Mouse (Mus musculus) heart, postnatal 25 days (tissue): ENCODE data around the gene Arl15. TPM values are rescaled to one million over a fixed set of nuclear protein-coding genes. Genes with fewer than 3 reads are reported as not detected.

Experiments used
- DNase-seq: peaks from one replicate; pipeline ENCODE4 v3.0.0; 2022; ENCODE audit warnings: low spot score
- intact Hi-C: fragments of 180-260 bp; cut with DNase I; formaldehyde crosslinking; loops from one replicate; pipeline ENCODE4 v1.15.1; 2025
- total RNA-seq, 2 experiments: library from RNA; stranded (reverse); gene quantifications; 2 replicates each; pipeline ENCODE4 v1.2.3; 2021

The Arl15 gene
- total RNA-seq, 2 experiments from 2014 or later = 8.5 to 9.4 TPM

DNA sequence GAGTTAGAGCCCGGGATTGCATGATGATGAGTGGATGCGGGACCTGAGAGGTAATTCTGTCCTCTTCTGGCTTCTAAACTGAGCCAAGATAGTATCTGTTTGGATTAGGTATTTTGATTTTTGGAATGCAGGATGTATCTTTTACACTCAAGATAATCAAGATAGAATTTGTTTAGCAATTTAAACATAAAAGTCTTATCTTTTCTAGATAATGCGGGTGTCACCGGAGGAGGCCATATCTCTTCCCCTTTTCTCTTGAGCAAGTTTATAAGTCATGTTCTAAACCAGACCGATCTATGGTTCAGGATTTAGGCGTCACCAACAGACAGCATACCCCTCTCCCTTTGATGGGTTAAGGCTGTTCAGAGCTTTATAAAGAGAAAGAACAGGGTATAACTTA is 3.1 kb downstream of the Arl15 start:
- no peak for DNase-seq
- intact Hi-C loops = loop anchor here (5.0 kb wide), 1 partner anchor 55 kb away; no protein-coding TSS in a partner anchor

DNA sequence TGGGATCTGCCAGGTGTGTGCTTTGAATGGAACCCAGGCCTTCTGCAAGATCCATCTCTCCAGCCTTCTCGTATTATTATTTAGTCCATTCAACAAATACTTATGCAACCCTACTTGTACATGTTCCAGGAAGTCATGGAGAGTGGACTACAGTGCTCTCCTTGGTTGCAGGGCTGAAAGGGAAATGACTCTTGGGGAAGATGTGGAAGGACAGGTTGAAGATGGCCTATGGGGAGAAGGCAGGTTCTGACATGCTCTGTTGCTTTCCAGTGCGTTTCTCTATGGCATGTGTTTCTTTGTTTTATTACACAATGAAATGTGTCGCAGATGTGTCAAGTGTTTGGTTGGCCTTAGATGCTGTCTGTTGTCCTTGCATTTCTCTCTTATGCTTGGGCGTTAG is 5.1 kb downstream of the Arl15 start:
- intact Hi-C loops = loop anchor here (5.0 kb wide), 1 partner anchor 53 kb away; no protein-coding TSS in a partner anchor
- no peak for DNase-seq

DNA sequence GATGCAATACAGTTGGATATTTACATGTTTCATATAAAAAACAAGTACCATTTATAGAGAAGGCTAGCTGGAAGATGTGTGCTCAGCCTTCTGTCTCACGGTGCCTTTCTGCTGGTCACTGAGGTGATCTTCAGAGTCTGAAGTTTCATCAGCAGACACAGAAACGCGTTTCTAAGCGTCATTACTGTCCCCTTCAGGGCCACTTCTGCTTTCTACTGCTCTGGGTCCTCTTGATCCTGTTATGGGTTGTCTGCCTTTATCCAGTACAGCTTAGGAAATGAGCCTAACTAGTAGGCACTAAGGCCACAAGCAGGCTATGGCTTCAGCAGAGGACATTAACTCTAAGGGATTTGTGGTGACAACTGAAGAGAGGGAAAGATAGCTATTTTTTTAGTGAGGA is 5.9 kb downstream of the Arl15 start:
- no peak for DNase-seq
- intact Hi-C loops = no loop called here

DNA sequence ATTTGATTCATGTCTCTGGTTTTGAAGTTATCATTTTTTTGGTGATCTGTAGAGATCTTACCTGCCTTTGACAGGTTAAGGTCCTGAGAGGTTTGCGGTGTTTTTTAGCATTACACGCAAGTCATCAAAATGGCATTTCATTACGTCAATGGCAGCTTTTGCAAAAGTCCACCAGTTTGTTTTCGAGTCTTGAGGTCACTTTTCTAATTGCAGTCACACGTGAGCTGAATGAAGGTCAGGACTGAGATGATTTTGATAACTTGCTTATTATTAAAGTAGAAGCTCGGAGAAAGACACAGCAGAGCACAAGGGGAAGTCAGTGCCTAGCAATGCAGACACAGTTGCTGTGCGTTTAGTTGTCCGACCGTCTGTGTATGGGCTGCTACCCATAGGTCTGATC is 8.3 kb downstream of the Arl15 start:
- intact Hi-C loops = no loop called here
- no peak for DNase-seq

DNA sequence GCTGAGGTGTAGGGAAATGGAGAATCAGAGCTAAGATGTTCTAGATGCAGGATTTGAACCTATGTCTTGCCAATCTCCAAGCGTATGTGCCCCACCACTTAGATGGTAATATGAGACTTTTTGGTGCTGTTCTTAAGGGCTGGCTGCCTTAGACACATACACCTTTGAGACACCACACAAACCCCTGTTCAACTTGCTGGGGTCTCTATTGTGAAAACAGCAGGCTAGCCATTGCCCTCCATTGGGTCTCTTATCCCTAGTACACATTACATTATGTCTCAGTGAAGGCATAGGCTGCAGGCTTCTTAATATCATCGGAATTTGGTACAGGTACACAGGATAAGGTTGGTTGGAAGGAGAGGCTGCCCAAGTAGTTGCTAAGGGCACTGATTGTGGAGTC is 16.8 kb downstream of the Arl15 start:
- intact Hi-C loops = no loop called here
- DNase-seq = no peak

DNA sequence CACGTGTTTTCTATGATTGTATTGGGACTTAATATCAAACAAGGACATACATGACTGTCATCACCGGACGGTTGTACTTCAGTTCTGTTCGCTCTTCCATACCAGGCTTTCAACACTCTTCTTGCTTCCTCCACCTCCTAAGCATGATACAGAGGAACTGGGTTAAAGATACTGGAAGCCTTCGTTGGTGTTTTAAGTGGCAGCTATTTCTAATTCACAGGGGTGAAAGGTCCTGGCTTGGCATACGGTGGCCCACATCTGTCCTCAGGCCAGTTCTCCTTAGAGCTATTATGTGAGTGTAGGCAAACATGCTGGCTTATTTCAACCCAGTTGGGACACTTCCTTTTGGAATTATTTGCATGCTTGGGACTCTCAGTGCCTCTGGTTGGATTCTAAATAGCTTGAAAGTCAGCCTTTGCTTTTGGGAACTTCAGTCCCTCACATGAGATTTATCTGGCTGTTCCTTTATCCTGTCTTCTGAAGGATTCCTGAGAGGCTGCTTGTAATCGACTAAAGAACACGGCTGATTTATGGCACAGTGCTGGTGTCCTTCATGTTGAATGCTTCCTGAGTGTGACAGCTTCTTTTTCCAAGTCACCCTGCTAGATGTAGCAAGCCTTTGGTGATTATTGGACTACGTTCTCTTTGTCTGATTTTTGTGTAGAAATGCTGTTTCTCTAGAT is 17.7 kb downstream of the Arl15 start:
- intact Hi-C loops = no loop called here
- DNase-seq = no peak

DNA sequence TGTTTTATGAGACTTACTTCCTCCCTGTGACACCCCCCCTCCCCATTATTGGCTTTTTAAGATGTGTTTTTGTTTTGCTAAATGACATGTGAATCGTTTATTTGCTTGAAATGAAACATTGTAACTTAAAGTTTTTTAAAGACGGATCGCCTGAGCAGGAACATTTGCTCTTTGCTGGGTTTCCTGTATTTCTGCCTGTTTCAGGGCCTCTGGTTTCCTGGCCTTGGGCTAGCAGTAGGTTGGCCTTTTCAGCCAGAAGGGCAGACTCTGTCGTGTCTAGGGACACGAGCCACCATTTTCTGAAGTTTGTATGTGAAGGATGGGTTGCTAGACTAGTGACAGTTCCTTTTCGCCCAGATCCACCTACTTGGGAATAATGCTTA is 18.3 kb downstream of the Arl15 start:
- intact Hi-C loops = no loop called here
- no peak for DNase-seq

DNA sequence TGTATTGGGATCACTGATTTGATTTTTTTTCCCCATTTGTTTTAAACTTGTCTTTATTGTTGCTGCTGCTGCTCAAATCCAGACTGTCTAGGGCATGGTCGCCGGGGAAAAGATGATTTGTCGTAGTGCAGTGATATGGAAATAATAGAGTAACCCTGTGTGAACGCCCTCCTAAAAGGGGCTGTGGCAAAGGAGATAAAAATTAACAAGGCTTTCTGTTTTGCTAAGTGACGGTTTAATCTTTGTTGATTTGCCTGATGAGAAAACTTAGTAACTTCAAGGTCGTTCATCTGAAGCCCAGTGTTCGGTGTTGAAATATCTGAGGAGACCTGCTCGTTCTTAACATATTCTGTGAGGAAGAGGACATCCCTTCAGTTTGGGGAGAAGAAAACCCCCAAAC is 19.8 kb downstream of the Arl15 start:
- no peak for DNase-seq
- intact Hi-C loops = no loop called here

DNA sequence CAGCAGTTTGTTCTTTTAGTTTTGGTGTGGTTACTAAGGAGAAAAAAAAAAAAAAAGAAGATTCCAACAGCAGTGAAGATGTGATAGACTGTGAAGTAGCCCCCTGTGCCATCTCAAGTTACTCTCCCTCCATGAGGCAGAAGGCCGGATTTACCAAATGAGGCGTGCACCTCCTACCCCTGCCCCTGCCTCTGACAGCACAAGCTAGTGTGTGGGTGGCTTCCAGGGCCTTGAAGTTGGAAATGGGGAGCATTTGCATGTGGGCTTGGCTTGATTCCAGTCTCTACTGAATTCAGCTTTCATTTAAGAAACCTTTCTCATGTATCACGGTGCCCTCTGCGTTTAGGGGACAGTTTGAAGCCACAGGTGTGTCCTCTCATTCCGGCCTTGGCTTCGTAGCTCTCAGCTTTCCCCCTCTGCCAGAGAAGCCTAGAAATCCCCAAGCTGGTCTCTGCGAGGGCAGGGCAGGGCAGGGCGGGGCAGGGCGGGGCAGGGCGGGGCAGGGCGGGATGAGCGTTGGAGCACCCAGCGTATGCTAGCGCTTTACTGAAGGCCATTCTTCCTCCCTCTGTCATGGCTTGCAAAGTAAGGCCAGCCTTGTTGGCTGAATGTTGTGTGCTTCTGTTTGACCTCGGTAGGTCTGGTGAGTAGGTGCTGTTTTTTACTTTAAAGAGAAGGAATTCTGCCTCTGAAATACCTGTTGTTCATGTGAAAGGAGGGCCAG is 21.6 kb downstream of the Arl15 start:
- no peak for DNase-seq
- intact Hi-C loops = no loop called here

DNA sequence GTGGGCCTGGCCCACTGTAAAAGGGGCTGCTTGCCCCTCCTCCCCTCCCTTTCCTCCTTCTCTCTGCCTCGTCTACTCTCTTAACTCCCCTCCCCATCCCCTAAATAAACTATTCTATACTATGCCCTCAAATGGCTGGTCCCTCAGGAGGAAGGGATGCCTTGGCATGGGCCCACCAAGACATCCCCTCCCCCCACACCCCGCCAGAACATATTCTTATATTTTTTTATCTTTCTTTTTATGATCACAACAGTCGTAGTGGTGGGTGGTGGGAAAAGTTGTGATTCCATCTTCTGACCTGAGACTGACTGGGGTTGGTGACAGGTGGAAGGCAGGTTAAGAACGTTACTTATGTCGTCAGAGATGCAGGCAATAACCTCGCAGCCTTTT is 22.1 kb downstream of the Arl15 start:
- no peak for DNase-seq
- intact Hi-C loops = no loop called here

DNA sequence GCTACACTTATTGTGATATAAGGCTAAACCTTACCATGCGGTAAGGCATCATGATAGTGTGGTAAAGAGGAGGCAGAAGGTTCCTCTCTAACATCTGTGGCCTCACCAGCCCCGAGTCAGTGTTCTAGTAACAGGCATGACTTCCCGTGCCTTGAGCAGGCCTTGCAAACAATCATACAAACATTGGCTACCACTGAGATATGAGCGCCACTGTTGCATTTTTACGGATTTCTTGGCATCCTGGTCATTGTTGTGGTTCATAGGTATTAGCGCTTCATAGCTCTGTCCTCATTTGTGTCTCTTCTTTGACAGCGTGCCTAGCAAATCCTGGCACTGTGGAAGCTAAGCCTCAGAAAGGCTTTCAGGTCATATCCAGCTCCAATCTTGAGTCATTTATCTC is 24.7 kb downstream of the Arl15 start:
- DNase-seq = no peak
- intact Hi-C loops = no loop called here

DNA sequence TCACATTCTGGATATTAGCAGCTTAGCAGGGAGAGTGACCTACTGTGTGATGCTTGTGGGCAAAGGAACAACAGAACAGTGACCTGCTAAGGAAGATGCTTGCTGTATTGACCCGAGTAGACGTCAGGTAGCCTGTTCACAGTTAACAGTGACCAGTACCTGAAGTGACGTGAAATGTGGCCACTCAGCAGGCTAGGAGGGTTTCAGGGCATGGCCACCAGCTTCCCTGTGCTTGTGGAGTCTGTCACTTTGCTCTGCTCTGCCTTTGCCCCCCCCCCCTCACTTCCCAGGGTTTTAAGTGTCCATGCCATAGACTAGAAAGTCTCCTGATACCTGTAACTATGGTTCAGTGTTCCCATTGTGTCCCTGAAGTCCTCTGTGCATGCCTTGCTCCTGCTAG is 25.9 kb downstream of the Arl15 start:
- intact Hi-C loops = no loop called here
- DNase-seq = no peak

DNA sequence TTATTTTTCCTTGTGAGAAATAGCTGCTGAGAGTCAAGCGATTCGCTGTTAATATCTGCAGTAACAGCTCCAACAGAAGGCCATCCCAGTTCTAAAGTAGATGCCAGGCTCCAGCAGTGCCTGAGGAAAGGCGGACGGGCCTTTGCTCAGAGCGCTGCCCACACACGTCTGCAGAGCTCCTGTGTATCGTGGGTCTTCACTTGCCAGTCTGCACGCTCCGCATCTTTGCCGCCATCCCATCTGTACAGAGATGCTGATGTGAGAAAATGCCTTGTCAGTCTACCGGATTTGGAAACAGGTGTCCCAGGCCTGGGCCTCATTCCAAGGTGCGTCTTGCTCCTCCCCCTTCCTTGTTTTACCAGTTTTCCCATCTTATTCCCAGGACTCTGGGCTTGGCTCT is 27.6 kb downstream of the Arl15 start:
- DNase-seq = no peak
- intact Hi-C loops = no loop called here

DNA sequence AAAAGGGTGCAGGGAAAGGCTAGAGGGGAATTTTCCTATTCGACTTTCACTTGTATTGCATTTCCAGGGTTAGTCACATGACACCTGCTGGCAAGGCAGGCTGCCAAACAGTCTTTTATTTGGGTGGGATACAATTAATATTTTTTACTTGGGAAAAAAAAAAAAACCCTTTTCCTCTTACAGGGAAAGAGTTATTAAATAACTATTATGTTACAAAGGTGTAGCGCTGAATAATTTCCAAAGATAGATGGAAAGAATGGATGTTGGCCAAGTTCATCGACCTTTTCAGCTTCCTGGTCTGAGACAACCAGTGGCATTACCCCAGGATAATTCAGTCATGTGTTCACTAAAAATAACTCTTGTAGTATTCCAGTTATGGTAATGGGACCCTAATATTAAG is 29.7 kb downstream of the Arl15 start:
- no peak for DNase-seq
- intact Hi-C loops = no loop called here

DNA sequence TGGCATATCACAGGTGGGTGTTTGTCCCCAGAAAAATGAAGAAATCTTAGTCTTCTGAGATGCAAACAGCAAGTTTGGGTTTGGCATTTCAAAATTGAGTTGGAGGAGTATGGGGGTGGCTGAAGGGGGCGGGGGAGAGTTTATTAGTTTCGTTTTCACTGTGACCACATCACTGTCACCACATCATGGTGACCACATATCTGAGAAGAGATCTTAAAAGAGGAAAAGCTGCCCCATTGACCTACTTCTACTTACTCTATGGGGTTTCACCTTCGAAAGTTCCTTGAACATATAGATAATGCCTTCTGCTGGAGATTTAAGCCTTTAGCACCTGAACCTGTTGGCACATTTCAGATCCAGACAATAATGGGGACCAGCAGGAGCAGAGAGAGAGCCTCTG is 34.3 kb downstream of the Arl15 start:
- no peak for DNase-seq
- intact Hi-C loops = no loop called here

DNA sequence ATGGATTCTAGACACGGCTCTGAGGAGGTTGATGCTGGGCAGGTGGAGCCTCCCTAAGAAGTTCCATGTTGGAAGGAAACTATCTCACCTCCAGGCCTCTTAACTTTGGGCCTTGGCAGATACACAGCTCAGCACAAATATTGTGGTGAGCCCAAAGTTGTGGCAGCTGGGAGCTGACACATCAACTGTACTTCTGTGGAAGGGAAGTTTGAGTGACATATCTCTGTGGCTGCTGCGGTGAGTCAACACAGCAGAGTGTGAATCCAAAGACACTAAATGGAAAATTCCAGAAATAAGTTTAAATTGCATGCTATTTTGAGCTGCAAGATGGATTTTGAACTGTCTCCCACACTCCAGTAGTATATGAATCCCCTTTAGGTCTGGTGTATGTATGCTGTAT is 34.8 kb downstream of the Arl15 start:
- intact Hi-C loops = no loop called here
- no peak for DNase-seq

DNA sequence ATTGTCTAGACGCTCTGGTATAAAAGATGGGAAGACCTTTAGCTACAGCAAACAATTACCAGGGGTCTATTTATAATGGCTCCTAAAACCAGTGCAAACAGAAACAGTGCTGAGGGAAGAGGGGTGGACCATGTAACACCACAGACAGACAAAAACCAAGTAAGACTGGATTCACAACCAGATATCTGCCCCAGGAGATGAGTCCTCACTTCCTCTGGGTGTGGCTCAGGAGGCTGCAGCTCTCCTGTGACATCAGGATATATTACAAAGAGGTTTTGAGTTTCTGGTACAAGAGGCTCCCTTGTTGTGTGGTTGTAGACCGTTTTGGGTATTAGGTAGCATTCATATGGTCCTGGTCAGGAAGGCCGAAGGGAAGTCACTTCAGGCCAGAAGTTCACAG is 36.5 kb downstream of the Arl15 start:
- no peak for DNase-seq
- intact Hi-C loops = no loop called here

DNA sequence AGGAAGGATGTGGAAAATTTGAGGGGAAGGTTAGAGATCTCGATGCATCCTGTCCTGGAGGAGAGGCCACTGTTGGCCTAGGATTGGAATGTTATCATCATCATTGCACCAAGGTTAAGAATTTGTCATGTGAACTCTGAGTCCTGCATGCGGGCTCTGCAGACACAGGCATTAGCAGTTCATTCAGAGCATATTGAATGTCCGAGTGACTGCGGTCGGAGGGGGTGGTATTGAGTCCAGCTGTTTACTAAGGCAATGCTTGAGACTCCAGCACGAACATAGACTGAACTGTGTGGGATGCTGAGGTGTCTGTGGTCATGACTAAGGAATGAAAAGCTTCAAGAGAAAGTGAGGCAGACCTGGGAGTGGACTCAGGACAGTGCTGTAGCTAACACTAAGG is 38.6 kb downstream of the Arl15 start:
- DNase-seq = no peak
- intact Hi-C loops = no loop called here

DNA sequence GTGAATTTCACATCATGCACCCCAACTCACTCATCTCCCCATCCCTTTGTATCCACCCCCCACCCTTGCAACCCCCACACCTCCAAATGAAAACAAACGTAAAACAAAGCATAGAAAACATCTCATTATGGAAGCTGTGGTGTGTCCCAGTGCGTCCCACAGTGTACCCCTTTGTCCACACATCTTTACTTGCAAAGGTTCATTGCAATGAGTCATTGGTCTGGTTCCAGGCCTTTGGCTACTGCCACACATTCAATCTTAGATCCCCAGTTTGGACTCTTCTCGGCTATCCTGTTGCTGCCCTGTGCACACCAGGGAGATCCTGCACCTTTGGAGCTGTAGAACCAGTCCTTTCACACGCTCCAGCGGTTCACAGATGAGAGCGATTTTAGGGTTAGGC is 41.6 kb downstream of the Arl15 start:
- intact Hi-C loops = no loop called here
- DNase-seq = no peak

DNA sequence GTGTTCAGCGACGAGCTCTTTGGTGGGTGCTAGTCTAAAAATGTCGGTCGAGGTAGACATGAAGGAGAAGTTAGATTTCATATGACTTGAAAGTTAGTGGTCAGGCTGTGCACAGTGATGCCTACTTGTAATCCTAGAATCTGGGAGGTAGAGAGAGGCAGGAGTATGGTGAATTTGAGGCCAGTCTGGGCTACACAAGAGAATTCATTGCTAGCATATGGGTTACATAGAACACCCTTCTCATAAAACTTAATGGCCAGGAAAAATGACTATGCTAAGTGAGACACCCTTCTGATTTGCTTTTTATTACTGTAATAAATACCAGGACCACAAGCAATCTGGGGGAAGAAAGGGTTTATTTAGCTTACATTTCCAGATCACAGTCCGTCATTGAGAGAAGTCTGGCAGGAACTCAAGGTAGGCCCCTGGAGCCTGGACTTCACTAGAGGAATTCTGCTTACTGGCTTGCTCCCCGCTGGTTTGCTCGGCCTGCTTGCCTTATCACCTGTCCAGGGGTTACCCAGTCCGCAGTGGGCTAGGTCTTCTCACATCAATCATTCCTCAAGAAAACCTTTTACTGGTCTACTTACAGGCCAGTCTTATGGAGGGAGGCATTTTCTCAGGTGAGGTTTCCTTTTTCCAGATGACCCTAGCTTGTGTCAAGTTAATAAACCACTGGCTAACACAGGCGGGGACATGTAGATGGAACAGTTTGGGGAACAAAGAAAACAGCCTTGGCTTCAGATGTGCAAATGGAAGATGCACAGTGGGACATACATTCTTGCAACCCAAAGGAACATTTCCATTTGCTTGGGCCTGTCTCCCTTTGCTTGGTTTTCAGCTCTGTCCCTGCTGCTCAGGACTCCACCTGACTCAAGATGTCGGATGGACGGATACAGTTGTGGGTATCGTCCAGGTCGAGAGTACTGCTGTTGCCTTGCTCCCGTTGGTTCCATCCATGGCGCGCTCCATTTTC is 44.6 kb downstream of the Arl15 start:
- no peak for DNase-seq
- intact Hi-C loops = no loop called here

DNA sequence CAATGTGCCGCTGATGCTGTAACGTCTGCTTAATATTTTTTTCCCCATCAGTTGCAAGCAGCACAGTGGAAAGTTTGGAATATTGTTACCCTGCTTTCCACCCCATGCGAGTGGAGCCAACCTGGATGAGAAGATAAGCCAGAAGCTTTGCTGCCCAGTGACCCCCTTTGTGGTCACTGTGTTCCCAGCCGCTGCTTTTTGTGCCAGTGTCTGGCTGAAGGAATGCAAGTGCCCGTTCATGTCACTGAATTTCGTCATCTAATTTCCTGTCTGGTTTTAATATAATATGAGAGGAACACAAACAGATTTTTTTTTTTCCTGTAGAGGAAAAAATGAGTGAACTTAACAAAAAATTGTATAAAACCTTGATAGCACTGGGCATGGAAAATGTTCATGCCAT is 46.1 kb downstream of the Arl15 start:
- DNase-seq = no peak
- intact Hi-C loops = no loop called here
